Mouse (Mus musculus) liver, embryonic 13.5 days (tissue): ENCODE measurements around the gene Hip1. TPM values are rescaled to one million over a fixed set of nuclear protein-coding genes. Genes with fewer than 3 reads are reported as not detected.
"Not testable (repeated sequence)": the region's sequence is repeated elsewhere in the genome, so short reads cannot be mapped to it uniquely, and the experiment has no call there.

ENCODE experiments used
- ATAC-seq: fragments of 200-750 bp; cut with Nextera tagmentation; 2 replicates; pipeline ENCODE4 v1.8.0; 2017; ENCODE audit warnings: low read depth, mild to moderate bottlenecking, moderate number of reproducible peaks, moderate library complexity
- DNase-seq: peaks from one replicate; pipeline ENCODE4 v3.0.0; 2022
- H3K27ac ChIP-seq: fragments of 300-500 bp; sonication (generic); 2 replicates; pipeline ENCODE4 v1.5.1; 2015; ENCODE audit warnings: moderate library complexity, mild to moderate bottlenecking, inconsistent platforms
- H3K27me3 ChIP-seq: fragments of 300-500 bp; sonication (generic); 2 replicates; pipeline ENCODE4 v1.6.1; 2015; ENCODE audit warnings: mild to moderate bottlenecking, inconsistent platforms
- H3K36me3 ChIP-seq: fragments of 300-500 bp; sonication (generic); 2 replicates; pipeline ENCODE4 v1.6.1; 2015; ENCODE audit warnings: mild to moderate bottlenecking, inconsistent platforms
- H3K4me1 ChIP-seq: fragments of 300-500 bp; sonication (generic); replicated peaks from 2 replicates; pipeline ENCODE4 v1.6.1; 2015; ENCODE audit warnings: inconsistent platforms
- H3K4me2 ChIP-seq: fragments of 300-500 bp; sonication (generic); 2 replicates; pipeline ENCODE4 v1.6.1; 2015; ENCODE audit warnings: inconsistent platforms, mild to moderate bottlenecking, moderate library complexity
- H3K4me3 ChIP-seq: fragments of 300-500 bp; sonication (generic); replicated peaks from 2 replicates; pipeline ENCODE4 v1.5.1; 2015; ENCODE audit warnings: mild to moderate bottlenecking, inconsistent platforms
- H3K9ac ChIP-seq: fragments of 300-500 bp; sonication (generic); 2 replicates; pipeline ENCODE4 v1.6.1; 2015; ENCODE audit warnings: mild to moderate bottlenecking, inconsistent platforms
- H3K9me3 ChIP-seq: fragments of 300-500 bp; sonication (generic); replicated peaks from 2 replicates; pipeline ENCODE4 v1.6.1; 2016; ENCODE audit warnings: inconsistent platforms
- WGBS: fragments of 180-500 bp; shearing (Covaris S2); methylation state at CpG from one replicate; pipeline ENCODE4 v1.1.7; 2015; ENCODE audit not compliant: insufficient replicate concordance; 5-methylcytosine and 5-hydroxymethylcytosine counted together
- polyA plus RNA-seq: library from polyadenylated mRNA; unstranded; fragments of >200 nt; fragmentation: Nextera tagmentation; extraction: Ambion mirVana; gene quantifications from 2 replicates; pipeline ENCODE4 v1.2.1, GENCODE M21; 2015

The Hip1 gene
- polyA plus RNA-seq, 1 experiment from 2014 or later, result 3.4 TPM

DNA sequence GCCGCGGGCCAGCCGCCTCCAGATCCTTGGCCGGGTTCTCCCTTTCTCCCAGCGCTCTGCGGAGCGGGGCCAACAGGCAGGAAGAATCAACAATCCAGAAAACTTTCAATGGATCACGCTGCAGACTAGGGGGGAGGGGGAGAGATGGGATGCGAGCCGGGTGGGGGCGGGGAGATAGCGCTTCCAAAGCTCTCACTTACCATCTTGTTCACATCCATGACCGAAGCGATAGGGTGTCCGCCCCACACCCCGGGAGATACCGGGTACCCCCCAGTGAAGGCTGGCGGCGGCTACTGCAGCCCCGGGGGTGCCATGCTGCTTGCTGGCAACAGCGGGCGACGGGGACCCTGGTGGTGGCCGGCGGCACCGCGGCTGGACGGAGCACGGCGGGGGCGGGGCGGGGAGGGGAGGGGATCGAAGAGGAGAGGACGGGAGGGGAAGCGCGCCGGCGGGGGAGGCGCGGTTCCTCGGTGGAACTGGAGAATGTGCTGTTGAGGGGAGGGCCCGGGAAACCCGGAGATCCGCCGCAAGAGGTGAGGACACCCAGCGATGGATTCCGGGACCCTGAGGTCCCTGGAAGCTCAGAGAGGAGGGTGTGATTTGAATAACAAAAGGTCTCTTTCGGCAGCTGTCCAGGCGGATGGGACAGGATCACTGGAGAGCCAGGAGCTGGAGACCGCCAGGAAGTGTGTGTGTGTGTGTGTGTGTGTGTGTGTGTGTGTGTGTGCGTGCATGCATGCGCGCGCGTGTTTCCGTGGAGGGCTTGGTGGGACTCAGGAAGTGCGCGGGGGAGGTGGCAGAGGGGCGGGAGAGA is 55.8 kb downstream of the Hip1 start:
- H3K4me1 ChIP-seq, result 0 out of 2 replicates have a peak, but pooled peaks cover 8% of the 10 kb centered on the region
- H3K27ac ChIP-seq, result no peak overlapping the region; the same call in 1 of the 2 replicates
- peak overlapping the region; percentile 57 for H3K9ac ChIP-seq
- DNase-seq, result no peak
- ATAC-seq, result peak; percentile 48; the same call in 1 of the 2 replicates
- H3K4me2 ChIP-seq, result peak overlapping the region; percentile 64
- H3K36me3 ChIP-seq, result no peaks in the 10 kb centered on the region
- H3K4me3 ChIP-seq, result peak overlapping the region; percentile 56
- no peaks in the 10 kb centered on the region for H3K9me3 ChIP-seq
- under 1% methylated on average over 57 of the region's 59 CpGs for WGBS
- peaks cover 39% of the 10 kb centered on the region for H3K27me3 ChIP-seq

DNA sequence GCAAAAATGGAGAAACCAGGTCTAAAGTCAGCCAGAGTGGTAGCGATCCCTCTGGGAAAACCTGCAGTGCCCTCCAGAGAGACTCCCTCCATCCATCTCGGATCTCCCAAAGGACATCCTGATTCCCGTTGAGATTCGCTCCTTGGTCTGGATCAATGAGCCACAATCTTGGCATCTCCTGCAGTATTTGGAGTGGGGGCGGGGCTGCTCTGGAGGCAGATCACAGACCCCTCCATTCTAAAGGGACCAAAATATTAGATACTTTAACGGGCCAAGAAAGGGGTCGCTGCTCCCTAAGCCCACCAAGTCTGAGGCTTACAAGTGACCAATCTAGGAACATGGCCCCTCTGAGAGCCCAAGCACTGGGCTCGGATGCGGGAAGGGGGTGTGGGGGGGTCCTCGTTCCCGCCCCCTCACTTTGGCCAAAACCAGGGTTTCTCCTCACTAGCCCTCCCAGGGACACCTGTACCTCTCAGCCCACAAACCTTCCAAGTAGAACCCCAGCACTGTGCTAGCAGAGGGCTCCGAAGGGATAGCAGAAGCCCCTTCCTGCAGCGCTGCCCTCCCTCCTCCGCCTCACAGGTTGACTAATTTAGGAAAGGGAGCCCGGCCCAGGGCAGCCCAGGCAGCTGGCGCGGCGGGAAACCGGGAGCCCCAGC is 56.6 kb downstream of the Hip1 start:
- Histone ChIP-seq H3K36me3 (no peaks in the 10 kb centered on the region), H3K9ac (peak overlapping the region; percentile 57), H3K4me2 (peak overlapping the region; percentile 64), H3K9me3 (no peaks in the 10 kb centered on the region), H3K4me3 (peak overlapping the region; percentile 56), H3K27me3 (peaks cover 39% of the 10 kb centered on the region), H3K27ac (no peak overlapping the region; the same call in 1 of the 2 replicates), H3K4me1 (0 out of 2 replicates have a peak, but pooled peaks cover 8% of the 10 kb centered on the region)
- no peak for DNase-seq
- peak; percentile 23; the same call in 1 of the 2 replicates for ATAC-seq
- WGBS, result 4% methylated on average over 19 of the region's 19 CpGs

GRCm38 (mm10) chr5:135485289-135485688 is 59.6 kb downstream of the Hip1 start:
- no peak for DNase-seq
- Histone ChIP-seq H3K4me1 (0 out of 2 replicates have a peak, but pooled peaks cover 8% of the 10 kb centered on the region), H3K9ac (no peak overlapping the region), H3K4me2 (no peak overlapping the region), H3K9me3 (no peaks in the 10 kb centered on the region), H3K27me3 (peaks cover 33% of the 10 kb centered on the region), H3K36me3 (no peaks in the 10 kb centered on the region), H3K4me3 (no peak overlapping the region), H3K27ac (no peak overlapping the region)
- 49% methylated on average over 3 of the region's 3 CpGs for WGBS
- no peak for ATAC-seq

- not testable (repeated sequence) for ATAC-seq, H3K9ac ChIP-seq, H3K27ac ChIP-seq, H3K9me3 ChIP-seq, H3K36me3 ChIP-seq, H3K4me3 ChIP-seq, DNase-seq, H3K4me2 ChIP-seq
- 0 out of 2 replicates have a peak, but pooled peaks cover 10% of the 10 kb centered on the region for H3K4me1 ChIP-seq
- H3K27me3 ChIP-seq, result peaks cover 18% of the 10 kb centered on the region
- 60% methylated on average over 6 of the region's 6 CpGs for WGBS
Measured at GRCm38 (mm10) chr5:135483865-135484264, 61.1 kb downstream of the Hip1 start.

DNA sequence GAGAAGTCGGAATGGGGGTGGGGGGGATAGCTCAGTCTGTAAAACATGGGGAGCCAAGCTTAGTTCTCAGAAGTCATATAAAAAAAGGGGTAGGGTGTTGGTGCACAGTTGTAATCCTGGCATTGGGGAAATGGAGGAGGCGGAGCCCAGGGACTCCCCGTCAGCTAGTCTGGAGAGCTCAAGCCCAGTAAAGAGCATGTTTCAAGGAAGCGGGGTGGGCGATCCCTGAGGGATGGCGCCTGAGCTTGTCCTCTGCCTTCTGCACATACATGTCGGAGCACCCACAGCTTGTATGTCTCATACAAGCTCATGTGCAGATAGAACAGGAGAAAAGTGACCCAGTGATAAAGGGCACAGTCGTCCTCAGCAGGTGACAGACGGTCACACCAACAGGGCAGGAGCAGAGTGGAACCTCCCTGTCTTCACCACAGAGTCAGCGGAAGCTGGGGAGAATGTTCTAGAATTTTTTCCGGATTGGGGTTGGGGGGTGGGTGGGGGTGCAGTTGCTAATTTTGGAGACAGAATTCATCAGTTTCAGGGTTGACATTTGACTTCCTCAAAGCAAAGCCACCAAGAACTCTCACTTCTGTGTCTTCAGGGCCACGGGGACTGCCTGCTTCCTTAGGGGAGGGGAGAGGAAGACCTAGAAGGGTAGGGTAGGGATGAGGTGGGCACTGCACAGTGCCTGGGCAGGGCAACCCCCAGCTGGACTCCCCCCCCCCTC is 65.9 kb downstream of the Hip1 start:
- H3K27me3 ChIP-seq, result no peaks in the 10 kb centered on the region
- H3K4me1 ChIP-seq, result 0 out of 2 replicates have a peak, but pooled peaks cover 5% of the 10 kb centered on the region
- ATAC-seq (peak; percentile 41; the same call in 1 of the 2 replicates), DNase-seq (no peak)
- no peak overlapping the region for H3K4me3 ChIP-seq
- no peak overlapping the region for H3K4me2 ChIP-seq
- H3K9me3 ChIP-seq, result no peaks in the 10 kb centered on the region
- no peaks in the 10 kb centered on the region for H3K36me3 ChIP-seq
- H3K27ac ChIP-seq, result 0 out of 2 replicates have a peak overlapping the region, but pooled peaks have one; percentile 34
- no peak overlapping the region for H3K9ac ChIP-seq
- WGBS, result 35% methylated on average over 12 of the region's 12 CpGs

GRCm38 (mm10) chr5:135476199-135476598 is 68.7 kb downstream of the Hip1 start:
- H3K36me3 ChIP-seq, result no peaks in the 10 kb centered on the region
- no peak overlapping the region for H3K4me2 ChIP-seq
- DNase-seq (no peak), ATAC-seq (no peak)
- no peak overlapping the region for H3K4me3 ChIP-seq
- no peaks in the 10 kb centered on the region for H3K27me3 ChIP-seq
- H3K4me1 ChIP-seq, result 0 out of 2 replicates have a peak, but pooled peaks cover 5% of the 10 kb centered on the region
- no peak overlapping the region for H3K27ac ChIP-seq
- H3K9ac ChIP-seq, result no peak overlapping the region
- WGBS, result 41% methylated on average over 5 of the region's 5 CpGs
- no peaks in the 10 kb centered on the region for H3K9me3 ChIP-seq

DNA sequence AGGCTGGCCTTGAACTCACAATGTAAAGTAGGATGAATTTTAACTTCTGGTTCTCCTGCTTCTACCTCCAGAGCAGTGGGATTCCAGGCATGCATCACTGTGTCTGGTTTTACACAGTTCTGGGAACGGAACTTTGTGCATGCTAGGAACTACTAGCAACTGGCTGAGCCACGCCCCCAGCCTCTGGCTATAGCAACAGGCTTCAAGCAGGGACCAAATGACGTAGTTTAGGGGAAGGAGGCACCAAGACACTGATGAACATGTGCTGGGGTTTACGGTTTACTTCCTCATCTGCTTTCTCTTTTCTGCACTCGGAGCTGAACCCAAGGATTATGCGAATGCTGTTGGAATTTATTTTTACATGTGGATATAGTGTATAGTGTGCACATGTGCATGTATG is 72.5 kb downstream of the Hip1 start:
- Histone ChIP-seq H3K36me3 (no peaks in the 10 kb centered on the region), H3K9ac (no peak overlapping the region), H3K27ac (no peak overlapping the region), H3K4me3 (no peak overlapping the region), H3K27me3 (no peaks in the 10 kb centered on the region), H3K9me3 (no peaks in the 10 kb centered on the region), H3K4me2 (no peak overlapping the region), H3K4me1 (no peaks in the 10 kb centered on the region)
- DNase-seq (no peak), ATAC-seq (no peak)
- 36% methylated on average over 6 of the region's 6 CpGs for WGBS

DNA sequence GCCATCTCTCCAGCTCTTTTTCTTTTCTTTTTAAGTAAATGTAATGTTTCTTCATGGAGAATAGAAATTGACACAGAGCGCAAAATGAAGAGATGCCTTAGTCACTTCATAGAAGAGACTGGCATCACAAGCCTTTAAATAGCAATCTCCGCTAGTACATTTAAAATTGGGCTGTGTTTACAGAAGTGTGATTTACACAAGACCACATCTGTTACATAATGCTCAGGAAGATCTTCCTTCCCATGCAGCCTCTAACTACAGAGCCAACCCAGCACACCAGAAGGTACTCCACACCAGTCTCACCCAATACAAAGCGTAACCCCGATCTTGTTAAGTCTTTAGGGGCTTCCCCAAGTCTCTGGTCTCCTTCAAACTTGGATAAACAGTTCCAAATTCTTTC is 73.2 kb downstream of the Hip1 start:
- 76% methylated on average over 4 of the region's 4 CpGs for WGBS
- H3K27ac ChIP-seq, result no peak overlapping the region
- no peak for ATAC-seq

GRCm38 (mm10) chr5:135468280-135468679 is 76.6 kb downstream of the Hip1 start:
- WGBS, result 79% methylated on average over 6 of the region's 6 CpGs
- no peaks in the 10 kb centered on the region for H3K36me3 ChIP-seq
- no peak overlapping the region for H3K27ac ChIP-seq
- ATAC-seq, result no peak
- no peaks in the 10 kb centered on the region for H3K27me3 ChIP-seq
- no peak for DNase-seq
- no peak overlapping the region for H3K4me2 ChIP-seq
- H3K4me3 ChIP-seq, result no peak overlapping the region
- H3K4me1 ChIP-seq, result no peaks in the 10 kb centered on the region
- H3K9ac ChIP-seq, result no peak overlapping the region
- no peaks in the 10 kb centered on the region for H3K9me3 ChIP-seq

More for the DNA sequence above, 73.2 kb downstream of the Hip1 start:
- no peak for DNase-seq
- Histone ChIP-seq H3K4me3 (no peak overlapping the region), H3K36me3 (no peaks in the 10 kb centered on the region), H3K9me3 (no peaks in the 10 kb centered on the region), H3K4me2 (no peak overlapping the region), H3K9ac (no peak overlapping the region), H3K4me1 (no peaks in the 10 kb centered on the region), H3K27me3 (no peaks in the 10 kb centered on the region)

DNA sequence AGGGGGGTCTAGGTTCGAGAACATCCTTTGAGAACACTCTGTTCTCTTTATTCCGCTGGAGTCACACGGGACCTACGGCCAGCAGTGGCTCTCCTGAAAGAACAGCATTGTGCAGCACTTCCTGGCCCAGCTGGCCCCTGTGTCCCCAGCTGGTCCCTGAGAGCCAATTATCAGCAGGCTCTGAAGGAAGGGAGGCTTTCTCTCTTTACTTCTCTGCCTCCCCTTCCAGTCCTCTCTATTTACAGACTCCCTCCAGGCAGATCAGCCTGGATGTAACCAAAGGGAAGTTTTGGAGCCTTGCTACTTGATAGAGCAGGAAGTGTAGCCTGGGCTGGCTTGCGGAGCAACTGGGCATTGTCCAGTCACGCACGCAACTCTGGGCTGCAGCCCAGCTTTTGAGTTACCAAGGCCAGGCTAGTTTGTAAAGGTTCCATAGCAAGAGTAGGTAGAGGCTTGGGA is 79.1 kb downstream of the Hip1 start:
- Histone ChIP-seq H3K9me3 (no peaks in the 10 kb centered on the region), H3K27me3 (no peaks in the 10 kb centered on the region), H3K27ac (peak overlapping the region; percentile 47), H3K4me3 (no peak overlapping the region), H3K9ac (no peak overlapping the region), H3K4me2 (no peak overlapping the region), H3K4me1 (no peaks in the 10 kb centered on the region), H3K36me3 (no peaks in the 10 kb centered on the region)
- 52% methylated on average over 7 of the region's 7 CpGs for WGBS
- no peak for DNase-seq
- ATAC-seq, result no peak

- H3K9ac ChIP-seq, result no peak overlapping the region
- DNase-seq (no peak), ATAC-seq (peak; percentile 26; the same call in 1 of the 2 replicates)
- WGBS, result 52% methylated on average over 8 of the region's 8 CpGs
- H3K4me3 ChIP-seq, result no peak overlapping the region
- H3K4me2 ChIP-seq, result no peak overlapping the region
- no peaks in the 10 kb centered on the region for H3K36me3 ChIP-seq
- no peak overlapping the region for H3K27ac ChIP-seq
- no peaks in the 10 kb centered on the region for H3K9me3 ChIP-seq
- no peaks in the 10 kb centered on the region for H3K27me3 ChIP-seq
- peaks cover 4% of the 10 kb centered on the region; the same call in 1 of the 2 replicates for H3K4me1 ChIP-seq
Measured at GRCm38 (mm10) chr5:135463380-135463779, 81.5 kb downstream of the Hip1 start.
